In genomic region chr5:114381013-114381351, GRCm38 (mm10) we compare ENCODE assay signal across 8 mouse cellular contexts. TPM values are rescaled to one million over a fixed set of nuclear protein-coding genes. Genes with fewer than 3 reads are reported as not detected.
A peak's percentile ranks its signal among the peaks of the same experiment; 100 is the strongest.
DNase-seq lines count a peak whose midpoint lies in the region; ATAC-seq and TF ChIP-seq lines count a peak whose summit lies in the region.

No protein-coding gene starts in this region.

- no peak for ATAC-seq in megakaryocyte, adult 5-6 weeks (ENCODE audit: poor library complexity, severe bottlenecking)
- ATAC-seq in intestine, postnatal 0 days: no peak; the same call in 1 of the 2 replicates
- peak; percentile 48 for ATAC-seq in neural tube, embryonic 13.5 days (ENCODE audit: low read depth)

- no peak for TF ChIP-seq CTCF in intestine, postnatal 0 days (IDR thresholded peaks at IDR 0.05; ENCODE audit: low read depth)

- peak overlapping the region; percentile 98 for H3K4me3 ChIP-seq in megakaryocyte, embryonic 14.5 days (replicated peaks)
- H3K4me3 ChIP-seq in intestine, postnatal 0 days (ENCODE audit: low read depth, low read length): peak overlapping the region; percentile 90
- peak overlapping the region; percentile 71 for H3K4me3 ChIP-seq in neural tube, embryonic 13.5 days

- H3K27me3 ChIP-seq in megakaryocyte, embryonic 14.5 days (replicated peaks): no peaks in the 10 kb centered on the region
- no peaks in the 10 kb centered on the region for H3K27me3 ChIP-seq in intestine, postnatal 0 days (replicated peaks; ENCODE audit: control insufficient read depth, insufficient read depth, low read length)
- H3K27me3 ChIP-seq in neural tube, embryonic 13.5 days: no peaks in the 10 kb centered on the region

- peaks cover 74% of the 10 kb centered on the region for H3K4me1 ChIP-seq in megakaryocyte, embryonic 14.5 days
- H3K4me1 ChIP-seq in intestine, postnatal 0 days (replicated peaks; ENCODE audit: control insufficient read depth, insufficient read depth, low read length): peaks cover 32% of the 10 kb centered on the region
- peaks cover 59% of the 10 kb centered on the region for H3K4me1 ChIP-seq in neural tube, embryonic 13.5 days (replicated peaks)

- peak; percentile 31 for DNase-seq in adrenal gland, postnatal 25 days
- no peak for DNase-seq in adrenal gland, adult 8-10 months
- DNase-seq in cerebellum, adult 11-12 months: no peak
- DNase-seq in cerebellum, adult 18-20 months: no peak

- peaks cover 39% of the 10 kb centered on the region for H3K36me3 ChIP-seq in megakaryocyte, embryonic 14.5 days (replicated peaks; ENCODE audit: low read length)
- peaks cover 20% of the 10 kb centered on the region for H3K36me3 ChIP-seq in intestine, postnatal 0 days (ENCODE audit: control insufficient read depth, insufficient read depth)
- H3K36me3 ChIP-seq in neural tube, embryonic 13.5 days: peaks cover 19% of the 10 kb centered on the region

- H3K9ac ChIP-seq in intestine, postnatal 0 days (ENCODE audit: low read depth, low read length): peak overlapping the region; percentile 75
- H3K9ac ChIP-seq in neural tube, embryonic 13.5 days: peak overlapping the region; percentile 91

- peak overlapping the region; percentile 90 for H3K27ac ChIP-seq in intestine, postnatal 0 days (ENCODE audit: low read depth, low read length)
- H3K27ac ChIP-seq in neural tube, embryonic 13.5 days (replicated peaks): peak overlapping the region; percentile 89

- no peaks in the 10 kb centered on the region for H3K9me3 ChIP-seq in megakaryocyte, embryonic 14.5 days
- no peaks in the 10 kb centered on the region for H3K9me3 ChIP-seq in intestine, postnatal 0 days (ENCODE audit: control insufficient read depth)
- H3K9me3 ChIP-seq in neural tube, embryonic 13.5 days: no peaks in the 10 kb centered on the region

- H3K4me2 ChIP-seq in intestine, postnatal 0 days (replicated peaks; ENCODE audit: low read depth): peak overlapping the region; percentile 81
- peak overlapping the region; percentile 91 for H3K4me2 ChIP-seq in neural tube, embryonic 13.5 days

- under 1% methylated on average over 18 of the region's 18 CpGs for WGBS in intestine, postnatal 0 days
- under 1% methylated on average over 18 of the region's 18 CpGs for WGBS in neural tube, embryonic 13.5 days

RNA-seq across cellular contexts. Expression of gene Ube3b, which starts 0.6 kb away (rescaled TPM):
- total RNA-seq in adrenal gland, postnatal 25 days (2021): 68.2 and 75.7 TPM in 2 replicates
- 10 to 100 TPM; 74.7 to 93.2 (median 79.1) TPM for total RNA-seq in adrenal gland, adult 8-10 months (2022)
- 32.0 and 53.9 TPM in 2 replicates for polyA plus RNA-seq in megakaryocyte, embryonic 14.5 days (2012; ENCODE audit: insufficient read depth, low replicate concordance)
- 23.7 and 27.3 TPM in 2 replicates for total RNA-seq in megakaryocyte, adult 5-6 weeks (2015)
- total RNA-seq in megakaryocyte, adult 5-6 weeks (2017): 17.5 and 19.3 TPM in 2 replicates
- 23.0 and 24.8 TPM in 2 replicates for polyA plus RNA-seq in intestine, postnatal 0 days (2015; fragmentation: Nextera tagmentation; extraction: Ambion mirVana)
- polyA plus RNA-seq in neural tube, embryonic 13.5 days (2015; fragmentation: Nextera tagmentation; extraction: Ambion mirVana): 40.3 and 42.5 TPM in 2 replicates

RNA-seq across cellular contexts. Expression of gene Kctd10, which starts 0.7 kb away (rescaled TPM):
- 53.3 and 58.5 TPM in 2 replicates for total RNA-seq in adrenal gland, postnatal 25 days (2021)
- 10 to 100 TPM; 69.8 to 78.5 (median 71.8) TPM for total RNA-seq in adrenal gland, adult 8-10 months (2022)
- 40.6 and 61.8 TPM in 2 replicates for polyA plus RNA-seq in megakaryocyte, embryonic 14.5 days (2012; ENCODE audit: insufficient read depth, low replicate concordance)
- 30.2 and 32.5 TPM in 2 replicates for total RNA-seq in megakaryocyte, adult 5-6 weeks (2015)
- total RNA-seq in megakaryocyte, adult 5-6 weeks (2017): 89.8 and 106 TPM in 2 replicates
- 112 and 118 TPM in 2 replicates for polyA plus RNA-seq in intestine, postnatal 0 days (2015; fragmentation: Nextera tagmentation; extraction: Ambion mirVana)
- polyA plus RNA-seq in neural tube, embryonic 13.5 days (2015; fragmentation: Nextera tagmentation; extraction: Ambion mirVana): 73.0 and 82.3 TPM in 2 replicates
